Mouse (Mus musculus) E14TG2a.4 (cell line): Measurements from ENCODE around the gene Vps13d.

Source experiments
- CTCF ChIP-seq: conservative IDR thresholded peaks from 2 replicates; pipeline ENCODE4 v1.5.1; 2014; ENCODE audit warnings: low read length
- NANOG ChIP-seq: IDR thresholded peaks from 2 replicates; pipeline ENCODE4 v1.6.1; 2014; ENCODE audit warnings: borderline replicate concordance, low read length, mixed read lengths
- POU5F1 ChIP-seq: IDR thresholded peaks from 2 replicates; pipeline ENCODE4 v1.6.1; 2014; ENCODE audit warnings: low read length, borderline replicate concordance

GRCm38 (mm10) chr4:145022211-145022610, 172.6 kb downstream of the Vps13d start:
- no peak for TF ChIP-seq CTCF
- TF ChIP-seq POU5F1: no peak
- no peak for TF ChIP-seq NANOG
